Comparison of ENCODE assay signal across 8 mouse cellular contexts in the genomic region with DNA sequence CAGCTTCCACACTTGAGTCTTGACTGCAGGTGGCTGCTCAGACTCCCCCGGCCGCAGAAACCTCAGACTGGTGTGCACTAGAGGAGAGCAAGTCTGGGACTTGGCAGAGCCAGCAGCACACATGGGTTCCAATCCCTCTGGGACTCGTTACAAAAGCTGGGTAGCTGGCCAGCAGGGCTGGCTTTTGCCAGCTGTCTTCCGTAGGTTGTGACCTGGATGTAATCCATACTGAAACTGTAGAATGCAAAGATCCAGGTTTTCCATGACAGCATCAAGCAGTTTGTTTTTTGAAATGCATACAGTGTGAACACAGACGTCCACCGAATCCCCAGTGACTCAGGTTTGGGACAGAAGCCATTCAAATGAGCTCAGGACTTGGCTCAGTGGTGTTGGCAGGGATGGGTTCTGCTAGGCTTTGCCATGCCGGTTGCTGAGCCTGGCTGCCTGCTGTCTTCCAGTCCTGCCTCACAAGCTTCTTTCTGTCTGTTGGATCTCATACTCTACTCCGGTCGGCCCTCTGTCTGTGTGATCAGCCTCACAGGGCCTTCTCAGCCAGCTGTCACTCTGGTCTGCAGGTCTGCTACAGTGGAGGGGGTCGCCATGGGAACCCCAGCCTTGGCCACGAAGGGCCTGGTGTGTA.
DNase-seq lines count a peak whose midpoint lies in the region.

No protein-coding gene starts in this region.

- DNase-seq in adrenal gland, postnatal 10 days: peak; percentile 73
- DNase-seq in adrenal gland, adult 18-20 months (ENCODE audit: low spot score in 2 of 2): no peak
- DNase-seq in cerebellum, postnatal 14 days: peak; percentile 88 to 92
- peak; percentile 78 for DNase-seq in gastrocnemius, postnatal 25 days
- DNase-seq in layer of hippocampus, adult 9-10 months (ENCODE audit: low spot score): peak; percentile 68
- peak; percentile 34 for DNase-seq in mesoderm, embryonic 11.5 days (ENCODE audit: low read depth, low spot score)
- DNase-seq in urinary bladder, postnatal 14 days (ENCODE audit: low spot score): no peak
- no peak for DNase-seq in yolk sac, embryonic 10.5 days (ENCODE audit: low spot score)

Comparison
In these comparisons a context has a peak if more than half of its experiments do, and no peak if none do; other contexts are left out.
1. DNase-seq: peak in adrenal gland, postnatal 10 days (single experiment), cerebellum, postnatal 14 days (2 of 2), gastrocnemius, postnatal 25 days (single experiment), layer of hippocampus, adult 9-10 months (single experiment) and mesoderm, embryonic 11.5 days (single experiment); none in adrenal gland, adult 18-20 months (0 of 2), urinary bladder, postnatal 14 days (single experiment) and yolk sac, embryonic 10.5 days (single experiment).